Mouse (Mus musculus): Measurements from ENCODE around the gene Gm21117. TPM values are rescaled to one million over a fixed set of nuclear protein-coding genes. Genes with fewer than 3 reads are reported as not detected.
"Not testable (repeated sequence)": the region's sequence is repeated elsewhere in the genome, so short reads cannot be mapped to it uniquely, and the experiment has no call there.

Gene Gm21117
- not detected in 2 replicates for polyA plus RNA-seq (2012; rRNA removed)
- polyA plus RNA-seq (2014; fragmentation: Nextera tagmentation; extraction: Ambion mirVana) = not detected in 2 replicates

DNA sequence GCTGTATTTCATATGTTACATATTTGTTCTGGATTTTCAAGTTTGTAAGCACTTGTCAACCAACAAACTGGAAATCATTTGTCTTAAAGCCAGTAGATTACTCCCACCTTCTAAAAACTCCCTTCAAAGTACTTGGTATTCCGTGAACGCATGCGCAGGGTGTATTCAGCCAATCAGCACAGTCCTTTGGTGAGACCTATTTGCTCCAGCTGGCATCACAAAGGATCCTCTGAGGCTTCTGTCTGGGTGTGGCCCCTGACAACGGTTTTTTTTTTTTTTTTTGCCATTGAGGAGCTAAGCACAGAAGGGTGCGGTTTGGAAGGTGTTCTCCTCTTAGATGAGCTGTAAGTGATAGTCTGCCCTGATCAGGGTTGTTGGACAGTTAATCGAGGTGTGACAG, at the start of gene Gm21117:
TSS of gene Gm21117 (plus strand) at position 301 of the 400 bp plus-strand sequence.
- H3K27ac ChIP-seq; H3K36me3 ChIP-seq (replicated peaks; ENCODE audit: control insufficient read depth, insufficient read depth, low read depth); H3K9me3 ChIP-seq (ENCODE audit: control insufficient read depth, low read length); H3K9ac ChIP-seq (replicated peaks); H3K27me3 ChIP-seq (ENCODE audit: control insufficient read depth, insufficient read depth, low read length); ATAC-seq (ENCODE audit: insufficient read depth); H3K4me3 ChIP-seq (ENCODE audit: insufficient read depth in 1 of 2, low read depth in 2 of 2, low read length in 2 of 2); H3K4me2 ChIP-seq (ENCODE audit: low read depth); H3K4me1 ChIP-seq (replicated peaks; ENCODE audit: control insufficient read depth in 2 of 2, insufficient read depth in 2 of 2, low read length in 1 of 2); DNase-seq (ENCODE audit: low read depth in 3 of 3, low spot score in 3 of 3): not testable (repeated sequence)
- no CpG with 5 or more reads among the region's 6 CpGs for WGBS (ENCODE audit: insufficient replicate concordance)
